Mouse (Mus musculus) myocyte (in vitro differentiated cells): ENCODE results near the gene Arl4d. TPM values are rescaled to one million over a fixed set of nuclear protein-coding genes. Genes with fewer than 3 reads are reported as not detected.

ENCODE experiments used
- H3K27me3 ChIP-seq: one replicate; pipeline ENCODE4 v1.6.1; 2011; ENCODE audit not compliant: control insufficient read depth, insufficient read depth, insufficient read length
- H3K36me3 ChIP-seq: one replicate; pipeline ENCODE4 v1.6.1; 2011; ENCODE audit not compliant: control insufficient read depth, insufficient read depth
- H3K4me2 ChIP-seq: one replicate; pipeline ENCODE4 v1.6.1; 2011; ENCODE audit warnings: low read depth, control low read depth
- H3K4me3 ChIP-seq: one replicate; pipeline ENCODE4 v1.5.1; 2011; ENCODE audit warnings: mild to moderate bottlenecking, control low read depth, moderate library complexity
- H3K79me2 ChIP-seq: one replicate; pipeline ENCODE4 v1.6.1; 2011; ENCODE audit not compliant: control insufficient read depth, insufficient read depth
- H3ac ChIP-seq: one replicate; pipeline ENCODE4 v1.6.1; 2011; ENCODE audit not compliant: control insufficient read depth, insufficient read length
- CEBPB ChIP-seq: IDR thresholded peaks from 2 replicates; pipeline ENCODE4 v1.6.1; 2011; ENCODE audit warnings: mild to moderate bottlenecking, moderate library complexity; ENCODE audit not compliant: poor library complexity, insufficient read depth, severe bottlenecking
- E2F4 ChIP-seq: IDR thresholded peaks from one replicate; pipeline ENCODE4 v1.6.1; 2011; ENCODE audit warnings: mild to moderate bottlenecking, control low read depth, moderate library complexity; ENCODE audit not compliant: insufficient read depth
- MAX ChIP-seq: IDR thresholded peaks from one replicate; pipeline ENCODE4 v1.6.1; 2011; ENCODE audit warnings: low read depth, mild to moderate bottlenecking, control low read depth
- MYOD1 ChIP-seq, 3 experiments: IDR thresholded peaks; one replicate each; pipeline ENCODE4 v1.6.1; 2011; ENCODE audit warnings: control low read depth in 2 of 3, low read depth in 2 of 3, mild to moderate bottlenecking in 2 of 3, moderate library complexity in 1 of 3; ENCODE audit not compliant: insufficient read length in 2 of 3, control insufficient read depth in 1 of 3
- MYOG ChIP-seq, 3 experiments: IDR thresholded peaks; one replicate each; pipeline ENCODE4 v1.6.1; 2011; ENCODE audit warnings: control low read depth in 2 of 3, low read depth in 2 of 3, mild to moderate bottlenecking in 2 of 3; ENCODE audit not compliant: insufficient read length in 2 of 3, control insufficient read depth in 1 of 3, insufficient read depth in 1 of 3
- POLR2A ChIP-seq: IDR thresholded peaks from one replicate; pipeline ENCODE4 v1.6.1; 2011; ENCODE audit warnings: low read depth, mild to moderate bottlenecking, control low read depth, moderate library complexity; ENCODE audit not compliant: insufficient read length
- POLR2AphosphoS2 ChIP-seq: IDR thresholded peaks from one replicate; pipeline ENCODE4 v1.6.1; 2011; ENCODE audit warnings: low read depth, control low read depth; ENCODE audit not compliant: insufficient read length
- REST ChIP-seq: IDR thresholded peaks from one replicate; pipeline ENCODE4 v1.6.1; 2011; ENCODE audit warnings: mild to moderate bottlenecking, control low read depth, moderate library complexity; ENCODE audit not compliant: insufficient read depth, insufficient read length
- SRF ChIP-seq: IDR thresholded peaks from one replicate; pipeline ENCODE4 v1.6.1; 2011; ENCODE audit warnings: low read depth; ENCODE audit not compliant: control insufficient read depth, insufficient read length
- TCF12 ChIP-seq: IDR thresholded peaks from one replicate; pipeline ENCODE4 v1.6.1; 2011; ENCODE audit warnings: mild to moderate bottlenecking, control low read depth; ENCODE audit not compliant: poor library complexity, insufficient read depth, severe bottlenecking
- TCF3 ChIP-seq: IDR thresholded peaks from one replicate; pipeline ENCODE4 v1.6.1; 2011; ENCODE audit warnings: low read depth, control low read depth; ENCODE audit not compliant: insufficient read length
- USF1 ChIP-seq: IDR thresholded peaks from one replicate; pipeline ENCODE4 v1.6.1; 2011; ENCODE audit warnings: low read depth, mild to moderate bottlenecking, control low read depth, moderate library complexity
- polyA plus RNA-seq: library from polyadenylated mRNA; unstranded; fragments of >200 nt; fragmentation: generic; extraction: Trizol; gene quantifications from one replicate; pipeline ENCODE4 v1.2.1, GENCODE M21; 2012; ENCODE audit warnings: missing spikeins

Arl4d gene
- polyA plus RNA-seq, 1 experiment: 7.7 TPM

DNA sequence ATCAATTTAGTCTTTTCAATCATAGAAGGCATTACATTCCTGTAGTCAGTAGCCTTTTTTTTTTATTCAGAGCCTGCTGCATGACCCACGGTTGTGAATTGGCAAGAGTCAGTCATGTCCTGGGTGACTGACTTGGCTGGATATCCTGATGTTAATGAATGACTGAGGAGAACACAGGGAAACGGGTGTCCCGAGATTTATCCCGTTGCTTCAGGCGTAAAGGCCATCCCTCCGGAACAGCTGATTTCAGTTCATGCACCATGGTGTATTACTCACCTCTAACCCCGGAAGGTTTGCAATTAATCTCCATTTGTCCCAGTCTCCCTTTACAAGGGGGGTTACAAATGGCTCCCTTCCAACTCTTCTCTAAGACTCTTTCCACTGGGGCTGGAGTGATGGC lies 48.7 kb downstream of the Arl4d start:
- TF ChIP-seq USF1 (no peak), TCF12 (no peak), CEBPB (no peak), SRF (no peak), MYOD1 (IDR thresholded peaks at IDR 0.05; ENCODE audit: control insufficient read depth in 1 of 3, insufficient read length in 2 of 3, low read depth in 2 of 3) (no peak), REST (no peak), E2F4 (no peak), TCF3 (no peak), POLR2A (no peak), MAX (no peak), POLR2AphosphoS2 (no peak), MYOG (IDR thresholded peaks at IDR 0.05; ENCODE audit: control insufficient read depth in 1 of 3, insufficient read depth in 1 of 3, insufficient read length in 2 of 3, low read depth in 2 of 3) (no peak)
- no peaks in the 10 kb centered on the region for H3K79me2 ChIP-seq
- H3K4me3 ChIP-seq: no peak overlapping the region
- H3ac ChIP-seq: no peak overlapping the region
- H3K27me3 ChIP-seq: no peaks in the 10 kb centered on the region
- H3K4me2 ChIP-seq: no peak overlapping the region
- H3K36me3 ChIP-seq: no peaks in the 10 kb centered on the region

Other genes with a start within 250 kb of the Arl4d start
- gene Aarsd1, start 247.9 kb upstream of the Arl4d start, polyA plus RNA-seq: 31.2 TPM
- 3.8 TPM for gene Gm27029, start 240.7 kb upstream of the Arl4d start, polyA plus RNA-seq
- gene Rundc1, start 240.5 kb upstream of the Arl4d start, polyA plus RNA-seq: 13.6 TPM
- gene Ptges3l, start 240.2 kb upstream of the Arl4d start, polyA plus RNA-seq: 58.8 TPM
- gene Rpl27, start 223.2 kb upstream of the Arl4d start, polyA plus RNA-seq: 2,022 TPM
- 24.8 TPM for gene Ifi35, start 217.1 kb upstream of the Arl4d start, polyA plus RNA-seq
- gene Rnd2, start 200.5 kb upstream of the Arl4d start, polyA plus RNA-seq: 20.9 TPM
- 283 TPM for gene Vat1, start 199.3 kb upstream of the Arl4d start, polyA plus RNA-seq
- 1.0 TPM for gene Brca1, start 113.6 kb upstream of the Arl4d start, polyA plus RNA-seq
- gene Nbr1, start 113.4 kb upstream of the Arl4d start, polyA plus RNA-seq: 33.0 TPM
- 1.8 TPM for gene Tmem106a, start 83.3 kb upstream of the Arl4d start, polyA plus RNA-seq
- not detected for gene Gm11634, start 66.3 kb upstream of the Arl4d start, polyA plus RNA-seq
- 8.5 TPM for gene Rdm1, start 38.3 kb upstream of the Arl4d start, polyA plus RNA-seq
- 19.1 TPM for gene Dhx8, start 67.4 kb downstream of the Arl4d start, polyA plus RNA-seq
- gene Etv4, start 119.8 kb downstream of the Arl4d start, polyA plus RNA-seq: 21.2 TPM
- gene Meox1, start 228.8 kb downstream of the Arl4d start, polyA plus RNA-seq: 0.16 TPM